Mouse (Mus musculus) layer of hippocampus, adult 18-20 months (tissue): ENCODE data around the gene Mfn1. TPM values are rescaled to one million over a fixed set of nuclear protein-coding genes. Genes with fewer than 3 reads are reported as not detected.

Source experiments
- DNase-seq, 2 experiments: peaks; one replicate each; pipeline ENCODE4 v3.0.0; 2022; ENCODE audit warnings: low spot score in 2 of 2
- total RNA-seq, 2 experiments: library from RNA; stranded (reverse); gene quantifications; 2 replicates each; pipeline ENCODE4 v1.2.3; 2021

The Mfn1 gene
- total RNA-seq, 2 experiments from 2014 or later: 86.7 to 88.5 TPM

GRCm38 (mm10) chr3:32510375-32511190 is 18.7 kb upstream of the Mfn1 start:
- DNase-seq: peak; percentile 89 to 95

GRCm38 (mm10) chr3:32511191-32511550 is 18.1 kb upstream of the Mfn1 start:
- DNase-seq: no peak

GRCm38 (mm10) chr3:32512686-32513284 is 16.5 kb upstream of the Mfn1 start:
- DNase-seq: no peak

GRCm38 (mm10) chr3:32513528-32513927 is 15.7 kb upstream of the Mfn1 start:
- no peak for DNase-seq

- no peak for DNase-seq
Observed at GRCm38 (mm10) chr3:32527181-32527580, 2.1 kb upstream of the Mfn1 start.

GRCm38 (mm10) chr3:32530041-32530440 is 776 bp downstream of the Mfn1 start:
- DNase-seq: no peak

- no peak for DNase-seq
Observed at GRCm38 (mm10) chr3:32535692-32536091, 6.4 kb downstream of the Mfn1 start.

GRCm38 (mm10) chr3:32537556-32537955 is 8.3 kb downstream of the Mfn1 start:
- peak; percentile 11 to 63 for DNase-seq

GRCm38 (mm10) chr3:32538091-32538490 is 8.8 kb downstream of the Mfn1 start:
- no peak for DNase-seq

- no peak for DNase-seq
Observed at GRCm38 (mm10) chr3:32553061-32553460, 23.8 kb downstream of the Mfn1 start.

GRCm38 (mm10) chr3:32563401-32563800 is 34.1 kb downstream of the Mfn1 start:
- DNase-seq: no peak

GRCm38 (mm10) chr3:32573086-32573485 is 43.8 kb downstream of the Mfn1 start:
- no peak for DNase-seq

GRCm38 (mm10) chr3:32573881-32574280 is 44.6 kb downstream of the Mfn1 start:
- DNase-seq: no peak

- DNase-seq: no peak
Observed at GRCm38 (mm10) chr3:32575151-32575550, 45.9 kb downstream of the Mfn1 start.

GRCm38 (mm10) chr3:32578772-32579171 is 49.5 kb downstream of the Mfn1 start:
- no peak for DNase-seq

- no peak for DNase-seq
Observed at GRCm38 (mm10) chr3:32580738-32581137, 51.5 kb downstream of the Mfn1 start.

- no peak for DNase-seq
Observed at GRCm38 (mm10) chr3:32581911-32582310, 52.6 kb downstream of the Mfn1 start.

- no peak for DNase-seq
Observed at GRCm38 (mm10) chr3:32583489-32583888, 54.2 kb downstream of the Mfn1 start.

- no peak for DNase-seq
Observed at GRCm38 (mm10) chr3:32586274-32586673, 57.0 kb downstream of the Mfn1 start.

GRCm38 (mm10) chr3:32595080-32595479 is 65.8 kb downstream of the Mfn1 start:
- no peak for DNase-seq

- no peak for DNase-seq
Observed at GRCm38 (mm10) chr3:32599328-32599727, 70.1 kb downstream of the Mfn1 start.

- no peak for DNase-seq
Observed at GRCm38 (mm10) chr3:32601055-32601454, 71.8 kb downstream of the Mfn1 start.

- no peak for DNase-seq
Observed at GRCm38 (mm10) chr3:32609233-32609632, 80.0 kb downstream of the Mfn1 start.
